Mouse (Mus musculus) left cerebral cortex, adult 8-10 months (tissue): ENCODE data around the gene Gm20388. TPM values are rescaled to one million over a fixed set of nuclear protein-coding genes. Genes with fewer than 3 reads are reported as not detected.

ENCODE experiments used
- DNase-seq, 2 experiments: peaks; one replicate each; pipeline ENCODE4 v3.0.0; 2022; ENCODE audit warnings: low spot score in 2 of 2
- total RNA-seq, 4 experiments: library from RNA; stranded (reverse); gene quantifications; 2 replicates each; pipeline ENCODE4 v1.2.4; 2022

Gm20388 gene
- total RNA-seq, 4 experiments from 2014 or later, result 10.4 to 20.8 (median 16.4) TPM

DNA sequence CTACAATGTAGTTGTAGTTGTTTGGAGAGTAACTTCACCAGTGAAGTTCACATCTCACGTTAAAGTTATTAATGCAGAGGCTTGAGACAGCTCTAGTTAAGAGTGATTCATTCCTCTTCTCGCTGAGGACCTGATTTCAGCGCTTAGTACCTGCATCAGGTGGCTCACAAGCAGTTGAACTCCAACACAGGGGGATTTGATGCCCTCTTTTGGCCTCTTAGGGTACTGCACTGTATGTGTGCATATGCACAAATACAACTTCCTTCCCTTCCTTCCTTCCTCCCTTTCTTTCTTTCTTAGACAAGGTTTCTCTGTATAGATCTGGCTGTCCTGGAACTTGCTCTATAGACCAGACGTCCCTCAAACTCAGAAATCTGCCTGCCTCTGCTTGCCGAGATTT is 1763.9 kb downstream of the Gm20388 start:
- DNase-seq, result no peak

DNA sequence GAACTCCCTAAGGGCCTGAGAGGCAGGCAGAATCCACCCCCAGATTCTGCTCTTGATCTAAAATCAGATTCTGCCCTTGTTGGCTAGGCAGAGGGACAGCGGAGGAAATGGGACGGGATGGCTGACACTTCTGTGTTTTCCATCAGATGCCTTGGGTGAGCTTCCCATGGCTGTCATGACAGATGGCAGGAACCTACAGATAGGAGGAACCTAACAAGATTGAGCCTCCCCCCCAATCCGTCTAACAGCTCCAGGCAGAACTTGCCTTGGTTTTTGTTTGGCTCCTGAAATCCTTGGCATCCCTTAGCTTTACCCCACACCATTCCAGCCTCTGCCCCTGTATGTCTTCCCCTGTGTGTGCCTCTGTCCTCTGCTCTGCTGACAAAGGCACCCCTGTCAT is 1764.5 kb downstream of the Gm20388 start:
- DNase-seq, result no peak

DNA sequence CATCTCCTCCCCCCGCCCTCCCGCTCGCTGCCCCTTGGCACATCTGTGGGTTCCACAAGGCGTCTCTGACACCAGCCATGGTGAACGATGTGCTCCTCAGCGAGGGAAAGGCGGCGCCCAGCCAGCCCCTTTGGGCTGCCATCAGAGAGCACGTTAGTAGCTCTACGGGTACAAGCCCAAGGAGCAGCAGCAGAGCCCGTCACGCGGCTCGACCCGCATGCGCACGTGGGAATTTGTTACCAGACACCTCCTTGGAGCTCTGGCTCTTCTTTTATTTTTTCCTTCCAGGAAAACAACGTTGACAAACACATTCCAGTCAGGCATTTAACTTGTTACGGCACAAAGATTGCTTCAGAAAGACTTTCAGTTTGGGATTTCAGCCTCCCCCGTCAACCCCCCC is 1765.1 kb downstream of the Gm20388 start:
- no peak for DNase-seq

- no peak for DNase-seq
Observed at GRCm38 (mm10) chr8:121678696-121679095, 1768.1 kb downstream of the Gm20388 start.

DNA sequence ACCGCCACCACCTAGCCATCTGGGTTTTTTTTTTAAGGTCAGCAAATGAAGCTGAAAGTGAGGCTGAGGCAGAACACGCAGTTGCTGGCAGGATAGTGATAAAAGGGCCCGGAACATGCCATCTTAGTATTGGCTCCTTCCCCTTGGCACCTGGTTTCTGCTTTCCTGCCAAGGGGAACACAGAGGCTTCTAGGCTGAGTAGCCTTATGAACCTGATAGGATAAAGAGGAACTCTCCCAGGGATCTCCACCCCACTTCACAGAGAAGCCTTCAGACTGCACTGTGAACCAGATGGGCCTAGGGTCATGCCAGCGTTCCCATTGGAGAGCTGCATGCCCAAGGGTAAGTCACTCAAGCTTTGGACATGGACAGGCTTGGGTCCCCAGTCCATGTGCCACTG is 1770.3 kb downstream of the Gm20388 start:
- no peak for DNase-seq

GRCm38 (mm10) chr8:121681457-121681856 is 1770.8 kb downstream of the Gm20388 start:
- DNase-seq, result no peak

GRCm38 (mm10) chr8:121683083-121683832 is 1772.6 kb downstream of the Gm20388 start:
- DNase-seq, result no peak

DNA sequence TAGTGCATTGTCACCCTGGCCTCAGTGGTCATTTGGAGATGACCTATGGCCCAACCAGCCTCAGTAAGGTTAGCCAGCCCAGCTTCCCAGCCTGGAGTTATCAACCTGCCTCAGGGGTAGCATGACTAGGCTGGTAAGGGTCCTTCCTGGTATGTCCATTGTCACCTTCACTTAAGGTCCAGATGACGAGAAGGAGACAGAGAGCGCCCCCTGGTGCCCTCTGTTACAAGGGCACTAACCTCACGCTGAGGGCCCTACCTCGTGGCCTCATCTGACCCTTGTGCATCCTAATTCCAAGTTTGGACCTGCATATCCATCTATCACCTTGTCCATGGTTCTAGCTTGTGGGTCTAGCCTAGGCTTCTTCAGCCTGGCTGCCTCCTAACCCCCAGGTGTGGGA is 1774.8 kb downstream of the Gm20388 start:
- no peak for DNase-seq

DNA sequence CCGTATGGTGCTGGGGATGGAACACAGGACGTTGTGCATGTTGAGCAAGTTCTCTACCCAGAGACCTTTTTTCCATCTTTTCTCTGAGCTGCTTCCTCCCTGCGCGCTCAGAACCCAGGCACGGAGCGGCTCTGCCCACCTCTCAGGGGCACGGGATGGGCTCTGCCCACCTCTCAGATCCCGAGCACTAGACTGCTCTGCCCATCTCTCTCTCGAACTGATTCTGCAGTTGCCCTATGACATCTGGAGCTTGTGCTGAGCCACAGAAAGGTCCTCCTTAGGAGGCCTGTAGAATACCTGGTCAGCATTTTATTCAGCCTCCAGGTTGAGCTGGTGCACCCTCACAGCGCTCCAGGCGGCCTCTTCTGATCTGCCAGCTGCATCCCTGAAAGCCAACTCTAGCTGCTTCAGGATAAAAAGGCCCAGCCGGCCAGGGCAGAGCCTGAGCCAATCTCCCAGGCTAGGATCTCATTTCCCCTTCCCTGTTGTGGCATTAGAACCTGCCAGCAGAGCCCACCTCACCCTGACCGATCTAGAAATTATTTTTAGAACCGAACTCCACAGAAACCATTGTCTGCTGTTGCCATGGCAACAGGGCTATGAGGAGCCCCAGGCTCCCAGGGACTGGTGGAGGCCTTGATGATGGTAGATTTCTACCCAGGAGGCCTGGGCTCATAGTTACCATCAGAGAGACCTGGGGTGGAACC is 1777.0 kb downstream of the Gm20388 start:
- DNase-seq, result peak; percentile 51 to 75

- no peak for DNase-seq
Observed at GRCm38 (mm10) chr8:121688496-121688895, 1777.9 kb downstream of the Gm20388 start.

- no peak for DNase-seq
Observed at GRCm38 (mm10) chr8:121694453-121694852, 1783.8 kb downstream of the Gm20388 start.

DNA sequence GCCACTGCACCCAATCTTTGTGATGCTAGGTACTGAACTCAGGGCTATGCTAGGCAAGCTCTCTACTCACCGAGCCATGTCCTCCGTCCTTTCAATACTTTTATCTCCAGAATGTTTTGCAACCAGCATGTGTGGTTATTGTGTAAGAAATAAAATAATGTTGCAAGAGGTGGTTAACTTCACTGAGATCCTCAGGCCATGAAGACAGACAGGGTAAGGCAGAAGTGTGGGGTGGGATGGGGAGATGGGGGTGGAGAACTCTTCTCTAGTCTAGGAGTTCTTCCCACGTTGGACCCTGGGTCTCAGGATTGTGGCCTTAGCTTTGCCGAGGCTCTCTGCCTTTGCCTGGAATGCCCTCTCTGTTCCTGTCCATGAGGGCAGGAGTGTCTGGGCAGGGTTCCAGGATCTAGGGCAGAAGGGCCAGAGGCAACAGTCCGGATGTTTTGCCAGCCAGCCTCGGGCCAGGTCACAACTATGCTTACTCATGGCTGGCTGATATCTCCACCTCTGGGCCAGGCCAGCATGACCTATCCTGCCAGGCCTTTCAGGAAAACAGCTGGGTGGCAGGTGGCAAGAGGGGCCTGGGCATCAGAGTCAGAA is 1785.0 kb downstream of the Gm20388 start:
- DNase-seq, result no peak

GRCm38 (mm10) chr8:121697735-121698614 is 1787.3 kb downstream of the Gm20388 start:
- no peak for DNase-seq

- DNase-seq, result no peak
Observed at GRCm38 (mm10) chr8:121698615-121699101, 1788.0 kb downstream of the Gm20388 start.

DNA sequence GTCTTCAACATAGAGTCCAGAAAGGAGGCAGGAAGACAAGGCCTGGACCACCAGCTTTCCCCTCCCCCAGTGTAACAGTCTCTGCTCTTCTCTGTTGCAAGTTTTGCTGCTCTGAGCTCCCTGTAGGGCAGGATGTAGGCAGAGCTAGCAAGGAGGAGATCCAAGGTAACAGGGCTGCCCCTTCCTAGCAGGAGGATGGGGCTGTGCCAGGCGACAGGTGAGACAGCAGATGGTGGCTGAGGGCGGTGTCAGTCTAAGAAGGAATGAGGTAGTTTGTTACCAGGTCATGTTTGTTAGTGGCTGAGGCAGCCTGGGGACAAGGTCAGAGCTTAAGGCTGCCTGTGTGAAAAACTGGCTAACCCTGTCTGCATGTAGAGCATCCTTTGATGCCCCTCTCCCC is 1789.3 kb downstream of the Gm20388 start:
- no peak for DNase-seq

- DNase-seq, result no peak
Observed at GRCm38 (mm10) chr8:121705174-121705573, 1794.5 kb downstream of the Gm20388 start.

GRCm38 (mm10) chr8:121706956-121707355 is 1796.3 kb downstream of the Gm20388 start:
- no peak for DNase-seq

DNA sequence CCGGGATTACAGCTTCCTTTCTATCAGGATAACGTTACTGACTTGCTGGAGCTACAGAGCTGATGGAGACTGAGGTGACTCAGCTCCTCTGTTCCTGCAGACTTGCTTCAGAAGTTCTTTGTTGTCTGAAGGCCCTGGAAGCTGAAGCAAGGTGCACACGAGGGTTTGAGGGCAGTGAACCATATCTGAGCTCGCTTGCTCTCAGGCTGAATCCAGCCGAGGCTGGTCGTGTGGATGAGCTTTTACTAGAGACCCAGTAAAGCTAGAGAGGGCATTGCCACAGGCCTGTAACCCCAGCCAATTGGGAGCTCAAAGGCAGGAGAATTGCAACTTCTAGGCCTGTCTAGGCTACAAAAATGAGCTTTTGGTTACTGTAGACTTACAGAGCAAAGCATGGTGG is 1797.8 kb downstream of the Gm20388 start:
- DNase-seq, result no peak

DNA sequence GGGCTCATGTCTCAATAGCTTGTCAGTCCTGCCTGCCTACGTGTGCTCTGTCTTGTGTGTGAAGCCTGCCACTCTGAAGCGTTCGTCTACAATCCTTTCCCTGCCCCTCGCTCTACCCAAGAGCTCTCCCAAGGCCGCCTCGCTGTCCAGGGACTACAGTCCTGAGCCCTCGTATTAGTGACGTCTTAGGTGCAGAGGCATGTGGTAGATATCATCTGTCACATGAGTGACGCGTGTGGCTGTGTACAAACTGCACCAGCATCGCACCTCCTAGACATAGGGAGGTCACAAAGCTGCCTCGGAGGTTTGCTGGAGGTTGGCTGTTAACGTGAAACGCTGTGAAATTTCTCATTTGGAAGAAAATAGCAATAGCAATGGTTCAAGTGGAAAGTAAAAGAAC is 1806.9 kb downstream of the Gm20388 start:
- no peak for DNase-seq

DNA sequence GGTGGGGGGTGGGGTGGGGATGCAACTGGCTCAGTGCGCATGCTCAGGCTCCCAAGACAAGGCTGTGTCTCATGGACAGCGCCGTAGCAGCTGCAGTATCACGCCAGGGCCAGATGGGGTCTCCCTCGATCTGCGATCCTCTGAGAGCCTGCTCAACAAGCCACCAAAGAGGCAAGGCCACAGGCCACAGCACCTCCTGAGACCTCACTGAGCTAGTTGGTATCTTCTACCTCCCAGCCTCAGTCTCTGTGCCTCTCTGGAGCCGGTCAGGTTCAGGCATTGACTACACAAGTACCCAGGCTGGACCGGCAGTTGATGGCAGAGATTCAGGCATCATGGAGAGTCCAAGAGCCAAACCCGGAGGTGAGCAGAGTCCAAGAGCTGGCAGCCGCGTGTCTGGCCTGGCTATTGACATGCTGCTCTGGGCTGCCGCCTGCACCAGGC is 1807.4 kb downstream of the Gm20388 start:
- peak; percentile 79 to 90 for DNase-seq

- no peak for DNase-seq
Observed at GRCm38 (mm10) chr8:121718925-121719324, 1808.3 kb downstream of the Gm20388 start.
